Mouse (Mus musculus) cerebellum, adult 11-12 months (tissue): Measurements from ENCODE around the gene Gm3285.

ENCODE experiments used
- DNase-seq: peaks from one replicate; pipeline ENCODE4 v3.0.0; 2022

Gene Gm3285

DNA sequence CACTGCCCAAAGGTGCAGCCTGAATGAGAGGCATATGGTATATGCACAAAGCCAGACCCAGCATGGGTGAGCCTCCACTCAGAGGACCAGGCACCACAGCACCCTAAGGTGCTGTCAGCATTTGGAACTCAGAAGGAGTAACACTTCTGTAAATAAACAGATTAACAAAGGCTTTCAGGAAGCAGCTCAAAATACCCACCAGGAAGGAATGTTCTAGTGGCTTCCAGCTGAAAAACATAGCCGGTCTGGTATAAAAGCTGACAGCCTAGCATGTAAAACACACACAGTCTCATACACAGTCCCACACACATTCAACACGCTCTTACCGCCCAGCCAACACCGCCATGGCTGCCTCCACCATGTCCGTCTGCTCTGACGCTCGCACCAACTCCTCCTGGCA, at the start of gene Gm3285:
Gm3285 (plus strand) TSS at position 301 of the 400 bp plus-strand sequence.
- DNase-seq, result no peak

DNA sequence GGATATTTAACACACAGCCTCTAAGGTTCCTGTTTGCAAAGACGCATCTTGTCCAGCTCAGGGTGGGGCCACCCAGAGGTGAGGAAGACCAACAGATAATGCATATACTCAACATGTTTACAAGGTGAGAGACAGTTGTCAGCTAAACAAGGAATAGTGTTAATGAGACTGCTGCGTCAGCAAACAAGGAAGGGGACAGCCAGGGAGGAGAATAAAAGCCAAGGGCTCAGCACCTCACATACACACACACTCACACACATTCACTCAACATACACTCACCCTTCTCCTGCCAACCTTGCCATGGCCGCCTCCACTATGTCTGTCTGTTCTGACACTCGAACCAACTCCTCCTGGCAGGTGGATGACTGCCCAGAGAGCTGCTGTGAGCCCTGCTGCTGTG, 47.4 kb upstream of the Gm3285 start, which contains the start of gene Gm2696:
Gm2696 (plus strand) TSS at position 301 of the 400 bp plus-strand sequence.
- no peak for DNase-seq

DNA sequence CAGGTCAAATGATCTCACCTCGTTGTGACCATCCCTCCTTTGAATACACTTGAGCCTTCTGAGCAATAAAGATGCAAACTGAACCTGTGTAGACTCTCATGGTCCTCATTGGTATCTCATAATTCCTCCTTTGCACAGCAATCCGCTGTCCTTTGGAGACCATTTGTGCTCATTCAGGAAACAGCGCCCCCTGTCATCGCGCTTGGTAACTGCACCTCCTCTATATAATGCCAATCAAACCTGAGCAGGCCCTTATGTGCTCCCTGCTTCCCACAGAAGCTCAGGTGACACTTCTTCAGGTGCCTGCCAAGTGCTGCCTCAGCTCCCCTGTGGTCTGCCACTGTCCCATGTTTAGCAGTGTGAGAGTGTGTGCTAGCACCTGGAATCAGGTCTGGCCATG, 46.3 kb upstream of the Gm3285 start:
- DNase-seq, result no peak

DNA sequence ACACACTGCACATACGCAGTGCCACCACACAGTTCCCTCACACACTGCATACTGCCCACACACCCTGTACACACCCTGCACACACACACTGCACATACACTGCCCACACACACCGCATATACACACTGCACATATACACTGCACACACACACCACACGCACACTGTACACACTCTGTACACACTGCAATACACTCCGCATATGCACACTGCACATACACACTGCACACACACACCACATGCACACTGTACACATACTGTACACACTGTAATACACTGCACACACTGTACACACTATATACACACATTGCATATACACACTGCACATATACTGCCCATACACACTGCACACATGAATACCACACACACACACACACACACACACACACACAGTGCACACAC, 43.3 kb upstream of the Gm3285 start:
- DNase-seq, result no peak

DNA sequence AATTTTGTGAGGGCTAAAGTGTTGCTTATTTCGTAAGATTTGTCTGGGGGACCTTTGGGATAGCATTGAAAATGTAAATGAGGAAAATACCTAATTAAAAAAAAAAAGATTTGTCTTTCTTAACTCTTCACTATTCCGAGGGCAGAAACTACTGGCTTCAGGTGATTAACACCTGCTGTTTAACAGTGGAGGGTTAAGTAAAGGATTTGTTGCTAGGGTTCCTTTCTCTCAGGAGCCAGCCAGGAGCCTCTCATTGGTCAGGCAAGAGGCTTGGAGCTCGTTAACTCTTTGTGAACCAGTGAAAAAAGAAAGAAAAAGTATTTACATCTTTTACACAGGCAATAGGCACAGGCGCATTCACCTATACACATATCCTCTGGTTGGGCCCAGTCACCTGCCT, 42.6 kb upstream of the Gm3285 start:
- no peak for DNase-seq

DNA sequence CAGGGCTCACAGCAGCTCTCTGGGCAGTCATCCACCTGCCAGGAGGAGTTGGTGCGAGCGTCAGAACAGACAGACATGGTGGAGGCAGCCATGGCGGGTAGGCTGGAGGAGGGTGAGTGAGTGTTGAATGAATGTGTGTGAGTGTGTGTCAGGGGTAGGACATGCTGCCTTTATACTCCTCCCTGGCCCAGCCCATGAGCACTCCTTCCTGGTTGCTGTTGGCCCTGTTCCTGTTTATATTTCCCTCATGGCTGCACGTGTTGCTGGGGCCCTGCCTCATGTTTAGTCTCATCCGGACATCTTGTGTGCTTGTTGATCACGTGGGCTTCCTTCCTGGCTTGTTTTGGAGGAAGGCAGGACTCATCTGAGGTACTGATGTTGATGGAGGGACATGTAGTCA, 34.8 kb upstream of the Gm3285 start, which contains the start of gene Krtap10-4:
Krtap10-4 (minus strand) TSS at position 145 of the 400 bp plus-strand sequence.
- no peak for DNase-seq

DNA sequence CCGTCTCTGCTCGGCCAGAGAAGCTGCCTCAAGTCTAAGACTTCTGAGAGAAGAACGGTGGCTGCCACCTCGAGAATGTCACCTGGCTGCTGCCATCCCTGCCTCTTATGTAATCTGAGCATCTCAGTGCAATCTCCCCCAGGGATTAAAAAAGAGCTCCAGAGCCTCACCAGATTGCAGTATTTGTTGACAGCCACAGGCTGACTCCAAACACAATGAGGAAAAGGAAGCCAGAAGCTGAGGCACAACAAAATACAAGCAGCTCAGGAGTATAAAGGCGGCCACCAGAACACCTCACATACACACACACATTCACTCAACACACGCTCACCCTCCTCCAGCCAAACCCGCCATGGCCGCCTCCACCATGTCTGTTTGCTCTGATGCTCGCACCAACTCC, 26.1 kb upstream of the Gm3285 start, which contains the start of gene Krtap10-10:
Krtap10-10 (plus strand) TSS at position 301 of the 400 bp plus-strand sequence.
- no peak for DNase-seq

DNA sequence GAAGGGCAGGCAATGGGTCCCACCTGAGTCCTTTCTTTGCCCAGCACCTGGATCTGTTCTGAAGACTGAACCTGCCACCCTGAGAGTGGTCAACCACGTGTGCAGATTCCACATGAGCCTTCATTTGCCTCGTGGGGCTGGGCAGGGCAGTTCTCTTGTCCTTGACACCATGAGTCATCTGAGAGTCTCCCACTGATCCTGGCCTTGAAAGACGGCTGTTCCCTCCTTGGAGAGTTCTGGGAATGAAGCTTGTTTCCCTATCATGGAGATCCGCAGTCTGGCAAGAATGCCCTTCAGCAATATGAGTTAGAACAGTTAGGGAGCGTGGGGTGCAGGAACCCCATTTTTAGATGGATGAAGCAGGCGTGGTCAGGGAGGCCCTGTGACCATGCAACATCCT, 22.8 kb upstream of the Gm3285 start:
- no peak for DNase-seq

DNA sequence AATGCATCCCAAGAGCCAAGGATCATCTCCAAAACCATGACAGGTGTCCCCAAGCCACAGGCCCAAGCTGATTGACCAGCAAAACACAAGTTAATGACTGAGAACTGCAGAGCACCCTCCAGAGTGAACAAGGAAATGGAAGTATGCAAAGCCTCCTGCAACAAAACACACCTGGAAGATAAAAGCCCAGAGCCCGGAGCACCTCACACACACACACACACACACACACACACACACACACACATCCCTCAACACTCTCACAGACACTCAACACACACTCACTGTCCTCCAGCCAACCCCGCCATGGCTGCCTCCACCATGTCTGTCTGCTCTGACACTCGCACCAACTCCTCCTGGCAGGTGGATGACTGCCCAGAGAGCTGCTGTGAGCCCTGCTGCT, 15.3 kb upstream of the Gm3285 start, which contains the start of gene Gm36176:
Gm36176 (plus strand) TSS at position 301 of the 400 bp plus-strand sequence.
- DNase-seq, result no peak

DNA sequence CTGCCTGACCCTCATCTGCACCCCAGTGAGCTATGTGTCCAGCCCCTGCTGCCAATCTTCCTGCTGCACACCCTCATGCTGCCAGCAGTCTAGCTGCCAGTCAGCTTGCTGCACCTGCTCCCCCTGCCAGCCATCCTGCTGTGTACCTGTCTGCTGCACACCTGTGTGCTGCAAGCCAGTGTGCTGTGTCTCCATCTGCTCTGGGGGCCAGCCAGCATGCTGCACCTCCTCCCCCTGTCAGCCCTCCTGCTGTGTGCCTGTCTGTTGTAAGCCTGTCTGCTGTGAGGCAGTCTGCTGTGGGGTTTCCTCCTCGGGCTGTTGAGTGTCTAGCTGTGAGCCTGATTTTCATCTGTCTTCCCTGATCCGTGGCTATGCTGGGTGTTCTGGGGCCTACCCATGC, 14.8 kb upstream of the Gm3285 start:
- peak; percentile 60 for DNase-seq

DNA sequence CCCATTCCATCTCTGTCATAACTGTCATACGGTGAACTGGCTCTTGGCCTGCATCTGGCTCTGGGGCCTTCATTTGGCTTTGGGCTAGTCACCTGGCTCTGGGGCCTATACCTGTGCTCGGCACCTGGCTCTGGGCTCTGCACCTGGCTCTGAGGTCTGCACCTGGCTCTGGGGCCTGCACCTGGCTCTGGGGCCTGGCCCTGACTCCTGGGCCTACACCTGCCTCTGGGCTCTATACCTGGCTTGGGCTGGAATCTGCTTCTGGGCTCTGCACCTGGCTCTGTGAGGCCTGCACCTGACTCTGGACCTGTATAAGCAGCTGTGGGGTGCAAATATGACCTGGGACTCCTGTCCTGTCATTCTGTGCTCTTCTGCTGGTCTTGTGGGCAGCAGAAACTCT, 14.2 kb upstream of the Gm3285 start:
- DNase-seq, result no peak

DNA sequence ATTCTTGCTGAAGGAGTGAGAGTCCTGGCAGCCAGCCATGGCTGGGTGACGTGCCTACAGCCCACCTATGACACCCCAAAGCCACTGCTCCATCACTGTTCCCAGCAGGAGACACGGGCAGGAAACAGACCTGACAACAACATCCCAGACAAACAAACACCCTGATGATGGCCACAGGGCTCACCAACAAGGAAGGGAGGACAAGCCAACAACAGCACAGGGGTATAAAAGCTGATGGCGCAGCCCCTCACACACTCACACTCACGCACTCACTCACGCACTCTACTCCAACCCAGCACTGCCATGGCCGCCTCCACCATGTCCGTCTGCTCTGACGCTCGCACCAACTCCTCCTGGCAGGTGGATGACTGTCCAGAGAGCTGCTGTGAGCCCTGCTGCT, 9.2 kb upstream of the Gm3285 start, which contains the start of gene Gm10318:
Gm10318 (plus strand) TSS at position 301 of the 400 bp plus-strand sequence.
- DNase-seq, result no peak

DNA sequence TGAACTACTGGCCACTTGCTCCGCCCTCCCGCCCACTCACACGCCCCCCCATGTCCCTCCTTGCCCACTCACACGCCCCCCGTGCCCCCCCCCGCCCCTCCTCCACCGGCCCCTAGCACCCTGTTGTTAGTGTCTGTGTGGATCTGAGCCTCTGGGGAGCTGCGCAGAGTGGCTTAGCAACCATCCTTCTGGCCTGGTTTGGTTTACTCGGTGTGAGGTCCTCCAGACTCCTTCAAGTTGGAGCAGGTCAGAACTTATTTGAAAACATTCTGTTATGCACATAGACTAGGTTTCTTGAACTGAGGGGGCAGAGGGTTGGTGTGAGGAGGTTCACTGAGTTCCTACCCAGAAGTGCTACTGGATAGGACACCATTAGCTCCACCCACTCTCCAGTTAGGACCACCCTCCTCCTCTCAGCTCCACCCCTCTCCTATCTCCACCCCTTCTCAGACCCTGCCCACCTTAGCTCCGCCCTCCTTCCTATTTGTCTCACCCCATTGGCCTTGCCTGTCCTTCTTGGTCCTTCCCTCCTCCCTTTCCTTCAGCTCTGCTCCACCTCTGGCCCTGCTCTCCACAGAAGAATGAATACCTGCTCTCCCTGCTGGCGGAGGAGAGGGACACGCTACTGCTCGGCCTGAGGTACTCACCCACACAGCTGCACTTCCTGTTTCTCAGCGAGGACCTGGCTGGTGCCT, 2.4 kb downstream of the Gm3285 start:
- DNase-seq, result peak; percentile 45

DNA sequence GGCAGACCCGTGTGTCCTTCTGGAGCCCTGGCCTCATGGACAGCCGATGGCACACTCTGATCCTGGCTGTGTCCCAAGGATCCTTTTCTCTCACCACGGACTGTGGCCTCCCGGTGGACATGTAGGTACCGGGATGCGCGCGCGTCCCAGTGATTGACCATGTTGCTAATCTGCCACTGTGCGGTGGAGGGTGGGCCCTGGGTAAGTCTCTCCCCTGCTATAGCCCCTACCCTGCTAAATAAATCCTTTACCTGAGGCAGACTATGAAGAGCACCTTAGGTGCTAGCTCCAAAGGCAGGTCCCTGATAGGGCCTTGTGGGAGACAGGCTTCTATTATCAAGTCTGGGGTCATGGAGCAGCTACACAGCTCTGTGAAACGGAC, 3.0 kb downstream of the Gm3285 start:
- DNase-seq, result no peak

DNA sequence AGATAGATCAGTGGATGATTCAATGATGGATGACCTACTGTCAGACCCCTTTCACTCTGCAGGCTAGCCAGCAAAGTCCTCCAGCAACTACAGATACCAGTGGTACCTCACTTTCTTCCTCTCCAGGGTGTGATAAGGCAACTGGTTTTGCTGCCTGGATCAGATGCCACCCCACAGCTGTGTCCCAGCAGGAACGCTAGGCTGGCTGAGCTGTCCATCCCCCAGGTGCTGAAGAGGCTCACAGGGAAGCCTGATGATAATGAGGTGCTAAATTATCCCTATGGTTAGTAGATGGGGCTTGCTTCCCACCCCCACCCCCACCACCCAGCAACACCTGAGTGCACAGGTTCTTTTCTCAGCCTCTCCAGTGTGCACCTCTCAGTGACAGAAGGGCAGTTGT, 5.8 kb downstream of the Gm3285 start:
- no peak for DNase-seq

DNA sequence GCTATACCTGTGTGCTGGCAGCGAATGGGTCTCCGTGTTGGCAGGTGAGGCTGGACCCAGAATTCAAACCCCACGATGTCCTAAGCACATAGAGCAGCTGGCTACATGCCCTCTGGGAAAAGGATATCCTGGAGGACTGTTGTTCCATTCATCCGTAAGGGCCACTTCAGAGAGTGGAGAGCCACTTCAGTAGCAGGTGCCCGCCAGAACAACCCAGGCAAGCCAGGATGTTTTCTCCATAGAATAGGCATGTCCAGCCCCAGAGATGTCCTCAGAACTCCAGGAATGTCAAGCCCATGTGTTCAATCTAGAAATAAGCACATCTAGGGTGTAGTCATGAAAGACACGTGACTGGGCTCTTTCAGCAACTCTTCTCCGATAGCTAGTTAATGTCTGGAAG, 7.9 kb downstream of the Gm3285 start:
- DNase-seq, result no peak

DNA sequence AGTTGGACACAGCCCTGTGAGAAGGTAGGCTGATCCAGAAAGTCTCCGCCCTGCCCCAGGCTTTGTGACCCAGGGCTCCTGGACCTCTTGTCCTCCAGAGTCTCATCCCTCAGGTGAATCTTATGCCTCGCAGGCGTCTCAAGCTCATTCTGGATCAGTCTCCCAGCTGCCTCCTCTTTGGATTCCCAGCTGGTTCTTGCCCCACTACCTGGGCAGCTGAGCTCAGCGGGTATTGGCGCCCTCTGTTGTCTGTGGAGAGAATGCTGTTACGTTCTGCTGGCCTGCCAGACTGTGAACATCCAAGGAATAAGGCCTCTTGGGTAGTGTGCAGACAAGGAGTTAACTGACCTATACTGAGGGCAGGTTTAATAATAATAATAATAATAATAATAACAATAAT, 17.2 kb downstream of the Gm3285 start:
- no peak for DNase-seq

DNA sequence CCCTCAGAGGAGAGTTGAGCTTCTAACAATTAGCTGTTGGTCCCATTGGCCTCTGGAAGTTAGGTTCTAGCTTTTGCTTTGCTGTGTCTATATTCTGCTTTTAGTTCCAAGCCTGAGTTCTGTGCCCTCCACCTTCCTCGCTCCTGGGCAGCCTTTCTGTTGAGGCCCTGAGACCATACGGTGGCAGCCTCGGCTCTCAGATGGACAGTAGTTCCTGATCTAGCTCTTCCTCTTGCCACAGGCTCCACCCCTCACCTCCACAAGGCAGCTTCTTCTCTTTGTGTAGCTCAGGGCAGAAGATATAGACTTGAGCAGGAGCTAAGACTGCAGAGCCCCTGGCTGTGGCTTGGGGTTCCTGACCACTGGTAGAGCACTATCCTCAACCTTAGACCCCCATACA, 18.5 kb downstream of the Gm3285 start:
- no peak for DNase-seq

DNA sequence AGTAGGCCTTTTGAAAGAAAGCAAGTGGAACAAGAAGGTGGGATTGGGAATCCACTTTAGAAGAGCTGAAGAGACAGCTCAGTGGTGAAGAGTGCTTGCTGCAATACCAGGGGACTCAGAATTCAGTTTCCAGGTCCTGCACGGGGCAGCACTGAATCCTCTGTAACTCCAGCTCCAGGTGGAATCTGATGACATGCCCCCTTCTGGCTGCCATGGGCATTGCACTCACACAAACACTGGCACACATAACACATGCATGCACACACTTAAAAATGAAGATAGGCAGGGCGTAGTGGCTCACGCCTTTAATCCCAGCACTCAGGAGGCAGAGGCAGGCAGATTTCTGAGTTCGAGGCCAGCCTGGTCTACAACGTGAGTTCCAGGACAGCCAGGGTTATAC, 20.8 kb downstream of the Gm3285 start:
- DNase-seq, result no peak

DNA sequence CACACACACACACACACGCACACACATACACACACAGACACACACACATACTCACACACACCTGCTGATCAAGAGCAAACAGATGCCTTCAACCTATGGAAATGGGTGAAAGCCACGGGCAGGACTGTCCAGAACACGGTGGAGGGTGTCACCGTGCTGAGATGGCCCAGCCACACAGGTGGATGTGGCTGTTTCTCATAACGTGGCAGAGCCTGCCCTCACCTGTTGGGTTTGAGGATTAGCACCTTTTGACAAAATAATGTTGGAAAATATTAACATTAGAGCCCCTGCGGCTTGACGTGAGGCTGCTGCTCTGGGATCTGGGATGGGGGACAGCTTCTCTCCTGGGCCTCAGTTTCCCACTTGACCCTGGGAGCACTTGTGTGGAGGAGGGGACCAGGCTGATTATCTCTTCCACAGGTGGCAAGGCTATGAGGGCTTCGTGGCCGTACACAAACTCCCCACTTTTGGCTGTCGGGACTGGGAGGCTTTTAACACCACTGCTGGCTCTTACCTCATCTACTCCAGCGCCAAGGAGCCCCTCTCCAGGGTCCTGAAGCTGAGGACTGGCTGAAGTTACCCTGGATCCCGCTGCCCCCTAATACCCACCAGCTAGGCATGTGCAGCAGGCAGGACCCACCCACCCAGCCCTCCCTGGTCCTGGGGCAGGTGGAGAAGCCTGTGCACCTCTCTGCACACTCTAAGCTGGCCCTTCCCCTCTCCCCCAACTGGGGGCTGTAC, 24.4 kb downstream of the Gm3285 start:
- no peak for DNase-seq

DNA sequence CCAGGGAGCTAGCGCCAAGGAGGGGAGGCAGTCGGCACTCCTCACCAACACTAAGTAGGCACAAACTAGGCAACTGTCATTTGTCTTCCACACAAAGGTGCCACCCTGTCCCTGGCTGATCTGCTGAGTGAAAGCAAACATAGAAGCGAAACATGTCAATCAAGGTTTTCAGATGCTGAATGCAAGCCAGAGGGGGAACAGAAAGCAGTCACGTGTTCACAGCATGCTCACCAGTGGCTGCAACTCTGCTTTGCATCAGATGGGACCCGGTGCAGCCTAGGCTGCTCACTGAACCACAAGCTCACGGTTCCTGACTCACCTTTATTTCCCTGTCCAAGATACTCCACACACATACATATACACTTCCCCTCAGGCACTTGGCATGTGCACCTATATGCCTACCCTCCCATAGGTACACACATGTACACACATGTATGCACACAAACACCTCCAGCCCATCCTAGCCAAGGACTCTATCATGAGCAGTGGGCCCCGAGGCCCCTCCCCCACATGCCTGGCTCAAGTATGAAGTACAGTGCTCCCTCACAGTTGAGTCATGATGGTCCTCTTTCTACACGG, 29.3 kb downstream of the Gm3285 start:
- DNase-seq, result no peak

DNA sequence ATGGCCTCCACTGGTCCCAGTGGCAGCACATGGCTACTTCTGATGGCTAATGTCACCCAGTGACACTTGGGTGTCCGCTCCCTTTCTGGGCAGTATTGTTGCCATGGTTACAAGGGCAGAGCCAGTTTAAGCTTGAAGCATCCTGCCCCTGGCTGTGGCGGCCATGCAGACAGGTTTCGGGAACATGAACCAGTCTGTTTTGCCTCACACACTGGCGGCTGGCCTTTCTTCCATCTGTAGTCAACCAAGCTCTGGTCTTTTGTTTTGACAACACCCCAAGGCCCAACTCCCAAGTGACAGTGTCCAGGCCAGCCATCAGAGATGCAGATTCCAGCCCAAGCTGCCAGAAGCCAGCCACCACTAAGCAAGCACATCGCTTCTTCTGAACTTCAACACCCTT, 33.8 kb downstream of the Gm3285 start:
- no peak for DNase-seq

DNA sequence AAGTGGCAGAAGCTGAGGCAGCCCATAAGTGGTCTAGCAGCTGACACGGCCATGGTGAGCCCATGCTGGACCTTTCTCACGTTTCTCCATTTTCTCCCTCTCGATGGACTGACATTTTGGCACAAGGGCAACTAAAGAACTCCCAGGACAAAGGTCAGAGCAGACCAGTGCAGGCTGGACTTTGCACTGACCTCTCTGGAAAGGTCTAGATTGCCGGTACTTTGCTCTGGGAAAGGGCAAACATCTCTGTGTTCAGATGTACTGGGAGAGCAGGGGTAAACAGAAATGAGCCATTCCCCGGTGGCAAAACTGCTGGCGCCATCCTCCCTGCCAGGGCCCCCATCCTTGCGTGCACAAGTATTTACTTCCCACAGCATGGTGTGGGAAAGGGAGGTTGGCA, 38.4 kb downstream of the Gm3285 start:
- no peak for DNase-seq
